Mouse (Mus musculus) testis, adult 2 months (tissue): ENCODE results near the gene Ppm1a.

Experiments used
- CTCF ChIP-seq: fragments of 200-500 bp; IDR thresholded peaks from 2 replicates; pipeline ENCODE4 v1.5.1; 2012; ENCODE audit warnings: low read depth, mild to moderate bottlenecking, inconsistent platforms, low read length, moderate library complexity; ENCODE audit not compliant: control insufficient read depth, insufficient read depth, insufficient replicate concordance
- POLR2A ChIP-seq: fragments of 200-500 bp; IDR thresholded peaks from 2 replicates; pipeline ENCODE4 v1.6.1; 2012; ENCODE audit warnings: low read depth, mild to moderate bottlenecking, inconsistent platforms, low read length, moderate library complexity; ENCODE audit not compliant: control insufficient read depth

GRCm38 (mm10) chr12:72843135-72843534 lies 85.9 kb downstream of the Ppm1a start:
- TF ChIP-seq CTCF = peak; percentile 17; the same call in 1 of the 2 replicates
- TF ChIP-seq POLR2A = no peak
